Mouse (Mus musculus) cerebellum, adult 11 months (tissue): ENCODE data around the gene Cntln.
A peak's percentile ranks its signal among the peaks of the same experiment; 100 is the strongest.

Source experiments
- DNase-seq: peaks from one replicate; pipeline ENCODE4 v3.0.0; 2022

The Cntln gene

GRCm38 (mm10) chr4:84884111-84884538, at the start of gene Cntln:
Cntln (plus strand) TSS chr4:84884309.
- peak; percentile 96 for DNase-seq

GRCm38 (mm10) chr4:84836979-84837378, 47.1 kb upstream of the Cntln start:
- DNase-seq, result peak; percentile 13

- no peak for DNase-seq
Observed at GRCm38 (mm10) chr4:84838545-84838944, 45.6 kb upstream of the Cntln start.

- DNase-seq, result no peak
Observed at GRCm38 (mm10) chr4:84839466-84839865, 44.6 kb upstream of the Cntln start.

GRCm38 (mm10) chr4:84857588-84857987, 26.5 kb upstream of the Cntln start:
- DNase-seq, result no peak

GRCm38 (mm10) chr4:84876347-84876746, 7.8 kb upstream of the Cntln start:
- peak; percentile 20 for DNase-seq

- no peak for DNase-seq
Observed at GRCm38 (mm10) chr4:84883646-84884045, 463 bp upstream of the Cntln start.

GRCm38 (mm10) chr4:84884539-84885270, 596 bp downstream of the Cntln start:
- peak; percentile 64 for DNase-seq

GRCm38 (mm10) chr4:84885271-84885540, 1.1 kb downstream of the Cntln start:
- DNase-seq, result no peak

GRCm38 (mm10) chr4:84918393-84918792, 34.3 kb downstream of the Cntln start:
- DNase-seq, result no peak

GRCm38 (mm10) chr4:84934342-84934929, 50.3 kb downstream of the Cntln start:
- no peak for DNase-seq

- DNase-seq, result no peak
Observed at GRCm38 (mm10) chr4:84942059-84942458, 58.0 kb downstream of the Cntln start.

GRCm38 (mm10) chr4:84942651-84943050, 58.5 kb downstream of the Cntln start:
- no peak for DNase-seq

GRCm38 (mm10) chr4:84944100-84944499, 60.0 kb downstream of the Cntln start:
- no peak for DNase-seq

GRCm38 (mm10) chr4:84946450-84946849, 62.3 kb downstream of the Cntln start:
- no peak for DNase-seq

GRCm38 (mm10) chr4:84976875-84977646, 93.0 kb downstream of the Cntln start:
- DNase-seq, result no peak

- DNase-seq, result no peak
Observed at GRCm38 (mm10) chr4:84995520-84996348, 111.6 kb downstream of the Cntln start.

GRCm38 (mm10) chr4:85005581-85005980, 121.5 kb downstream of the Cntln start:
- no peak for DNase-seq

GRCm38 (mm10) chr4:85006789-85007188, 122.7 kb downstream of the Cntln start:
- peak; percentile 7 for DNase-seq

- no peak for DNase-seq
Observed at GRCm38 (mm10) chr4:85010846-85011245, 126.7 kb downstream of the Cntln start.

- DNase-seq, result no peak
Observed at GRCm38 (mm10) chr4:85045748-85046147, 161.6 kb downstream of the Cntln start.

GRCm38 (mm10) chr4:85049933-85050553, 165.9 kb downstream of the Cntln start:
- no peak for DNase-seq

GRCm38 (mm10) chr4:85054616-85055015, 170.5 kb downstream of the Cntln start:
- no peak for DNase-seq
